ENCODE assay signal across 8 mouse cellular contexts in genomic region chrX:94121866-94122708, GRCm38 (mm10). TPM values are rescaled to one million over a fixed set of nuclear protein-coding genes. Genes with fewer than 3 reads are reported as not detected.
DNase-seq lines count a peak whose midpoint lies in the region; ATAC-seq and TF ChIP-seq lines count a peak whose summit lies in the region.

No protein-coding gene starts in this region.

- no peaks in the 10 kb centered on the region for H3K27me3 ChIP-seq in cerebellum, adult 2 months (ENCODE audit: control insufficient read depth, insufficient read depth, low read length)
- no peaks in the 10 kb centered on the region; the same call in 1 of the 2 replicates for H3K27me3 ChIP-seq in forebrain, postnatal 0 days (ENCODE audit: insufficient read depth, low read length)
- peaks cover 19% of the 10 kb centered on the region; the same call in 1 of the 2 replicates for H3K27me3 ChIP-seq in lung, embryonic 15.5 days
- H3K27me3 ChIP-seq in thymus, adult 2 months (ENCODE audit: control insufficient read depth, insufficient read depth, low read length): no peaks in the 10 kb centered on the region

- 6% methylated on average over 53 of the region's 65 CpGs for WGBS in cerebellum, adult 2 months
- 24% methylated on average over 42 of the region's 65 CpGs for WGBS in forebrain, postnatal 0 days
- 13% methylated on average over 49 of the region's 65 CpGs for WGBS in lung, embryonic 15.5 days
- WGBS in olfactory bulb, adult 2 months: 13% methylated on average over 61 of the region's 65 CpGs
- 1% methylated on average over 50 of the region's 65 CpGs for WGBS in thymus, adult 2 months

- H3K27ac ChIP-seq in cerebellum, adult 2 months (ENCODE audit: insufficient read depth, low read length): peak overlapping the region; percentile 96
- H3K27ac ChIP-seq in forebrain, postnatal 0 days (ENCODE audit: low read depth, low read length): peak overlapping the region; percentile 99
- H3K27ac ChIP-seq in lung, embryonic 15.5 days: peak overlapping the region; percentile 99
- H3K27ac ChIP-seq in olfactory bulb, adult 2 months (ENCODE audit: insufficient read depth, low read depth, low read length): peak overlapping the region; percentile 98
- H3K27ac ChIP-seq in thymus, adult 2 months (ENCODE audit: control insufficient read depth, insufficient read depth, low read length): peak overlapping the region; percentile 95

- H3K4me3 ChIP-seq in cerebellum, adult 2 months (replicated peaks; ENCODE audit: insufficient read depth, low read depth, low read length): peak overlapping the region; percentile 61
- H3K4me3 ChIP-seq in forebrain, postnatal 0 days (ENCODE audit: low read depth, low read length): peak overlapping the region; percentile 53
- H3K4me3 ChIP-seq in lung, embryonic 15.5 days: peak overlapping the region; percentile 62
- H3K4me3 ChIP-seq in olfactory bulb, adult 2 months (ENCODE audit: insufficient read depth, low read depth, low read length): peak overlapping the region; percentile 95
- peak overlapping the region; percentile 97 for H3K4me3 ChIP-seq in thymus, adult 2 months (ENCODE audit: control insufficient read depth, insufficient read depth, low read length)

- DNase-seq in MEL-GATA-1-ER (ENCODE audit: extremely low read depth, low read depth): peak; percentile 53
- peak; percentile 84 to 85 for DNase-seq in cerebellum, adult 2 months
- peak; percentile 89 for DNase-seq in forebrain, postnatal 0 days
- peak; percentile 86 for DNase-seq in heart, postnatal 4 days
- DNase-seq in layer of hippocampus, adult 9-10 months (ENCODE audit: low spot score): peak; percentile 38
- DNase-seq in thymus, adult 2 months: peak; percentile 79

- ATAC-seq in forebrain, postnatal 0 days: peak; percentile 91
- peak; percentile 89 for ATAC-seq in lung, embryonic 15.5 days (ENCODE audit: borderline replicate concordance, extremely low read depth, low FRiP score, low TSS enrichment)

- H3K9ac ChIP-seq in forebrain, postnatal 0 days: peak overlapping the region; percentile 83
- peak overlapping the region; percentile 88 for H3K9ac ChIP-seq in lung, embryonic 15.5 days

- TF ChIP-seq POLR2A in cerebellum, adult 2 months (IDR thresholded peaks at IDR 0.05; ENCODE audit: borderline replicate concordance, insufficient read depth, low read length): no peak
- 0 out of 2 replicates have a peak, but pooled peaks have one; percentile 26 for TF ChIP-seq POLR2A in olfactory bulb, adult 2 months (IDR thresholded peaks at IDR 0.05; ENCODE audit: insufficient read depth, low read depth, low read length)
- TF ChIP-seq POLR2A in thymus, adult 2 months (IDR thresholded peaks at IDR 0.05; ENCODE audit: control insufficient read depth, extremely low read depth, insufficient read depth, low read length, poor library complexity): 0 out of 2 replicates have a peak, but pooled peaks have one; percentile 36

- no peaks in the 10 kb centered on the region for H3K36me3 ChIP-seq in forebrain, postnatal 0 days (ENCODE audit: insufficient read depth)
- no peaks in the 10 kb centered on the region for H3K36me3 ChIP-seq in lung, embryonic 15.5 days
- H3K36me3 ChIP-seq in thymus, adult 2 months (ENCODE audit: control insufficient read depth, insufficient read depth, low read length): no peaks in the 10 kb centered on the region

- H3K4me1 ChIP-seq in cerebellum, adult 2 months (ENCODE audit: control insufficient read depth, insufficient read depth, low read length): no peaks in the 10 kb centered on the region
- no peaks in the 10 kb centered on the region for H3K4me1 ChIP-seq in forebrain, postnatal 0 days (ENCODE audit: insufficient read depth)
- H3K4me1 ChIP-seq in lung, embryonic 15.5 days: no peaks in the 10 kb centered on the region
- no peaks in the 10 kb centered on the region for H3K4me1 ChIP-seq in olfactory bulb, adult 2 months (ENCODE audit: control insufficient read depth, insufficient read depth, low read length)
- no peaks in the 10 kb centered on the region; the same call in 1 of the 2 replicates for H3K4me1 ChIP-seq in thymus, adult 2 months (replicated peaks; ENCODE audit: control insufficient read depth, insufficient read depth, low read length)

- peak overlapping the region; percentile 59 for H3K4me2 ChIP-seq in forebrain, postnatal 0 days (ENCODE audit: low read depth)
- peak overlapping the region; percentile 64 for H3K4me2 ChIP-seq in lung, embryonic 15.5 days

- peak; percentile 7; the same call in 1 of the 2 replicates for TF ChIP-seq CTCF in cerebellum, adult 2 months (IDR thresholded peaks at IDR 0.05; ENCODE audit: borderline replicate concordance, insufficient read depth, low read depth, low read length)
- TF ChIP-seq CTCF in forebrain, postnatal 0 days (IDR thresholded peaks at IDR 0.05; ENCODE audit: low read depth): peak; percentile 63
- no peak for TF ChIP-seq CTCF in olfactory bulb, adult 2 months (IDR thresholded peaks at IDR 0.05; ENCODE audit: insufficient read depth, low read depth, low read length)
- no peak for TF ChIP-seq CTCF in thymus, adult 2 months (IDR thresholded peaks at IDR 0.05; ENCODE audit: borderline replicate concordance, control insufficient read depth, extremely low read depth, insufficient read depth, low read length, poor library complexity)

- no peaks in the 10 kb centered on the region for H3K9me3 ChIP-seq in forebrain, postnatal 0 days (ENCODE audit: low read length)
- H3K9me3 ChIP-seq in lung, embryonic 15.5 days: no peaks in the 10 kb centered on the region

RNA-seq across cellular contexts. Expression of gene Zfx, which starts 1.4 kb away (rescaled TPM):
- polyA plus RNA-seq in cerebellum, adult 2 months (2012; rRNA removed): 12.4 and 14.5 TPM in 2 replicates
- total RNA-seq in forebrain, postnatal 0 days (2014; rRNA removed): 27.3 and 41.9 TPM in 2 replicates
- polyA plus RNA-seq in forebrain, postnatal 0 days (2015; fragmentation: Nextera tagmentation; extraction: Ambion mirVana): 12.7 and 18.2 TPM in 2 replicates
- total RNA-seq in heart, postnatal 4 days (2021): 10 to 100 TPM; 31.7 to 32.0 TPM
- polyA plus RNA-seq in lung, embryonic 15.5 days (2015; fragmentation: Nextera tagmentation; extraction: Ambion mirVana): 33.9 and 36.7 TPM in 2 replicates
- not detected in 2 replicates for polyA plus RNA-seq in olfactory bulb, adult 2 months (2012; ENCODE audit: insufficient read depth, insufficient read length, low replicate concordance, missing spikeins)
- polyA plus RNA-seq in thymus, adult 2 months (2012; rRNA removed): 11.5 and 14.9 TPM in 2 replicates

Comparison
In these comparisons a context has a peak if more than half of its experiments do, and no peak if none do; other contexts are left out.
1. Peak in every context shown above with its lines: DNase-seq, ATAC-seq, H3K4me3 ChIP-seq and H3K27ac ChIP-seq.
2. DNase-seq: peak in every context shown above with its lines; median percentile 89 in forebrain, postnatal 0 days; 86 in heart, postnatal 4 days; 84 in cerebellum, adult 2 months; 79 in thymus, adult 2 months; 53 in MEL-GATA-1-ER; 38 in layer of hippocampus, adult 9-10 months.
3. CTCF ChIP-seq: peak in cerebellum, adult 2 months (single experiment) and forebrain, postnatal 0 days (single experiment); none in olfactory bulb, adult 2 months (single experiment) and thymus, adult 2 months (single experiment).